Mouse (Mus musculus) intestine, postnatal 0 days (tissue): ENCODE measurements around the gene Slc27a5. TPM values are rescaled to one million over a fixed set of nuclear protein-coding genes. Genes with fewer than 3 reads are reported as not detected.

ENCODE experiments used
- ATAC-seq: fragments of 200-750 bp; cut with Nextera tagmentation; 2 replicates; pipeline ENCODE4 v1.8.0; 2017; ENCODE audit warnings: mild to moderate bottlenecking, moderate TSS enrichment, moderate library complexity
- H3K27ac ChIP-seq: fragments of 300-500 bp; sonication (generic); 2 replicates; pipeline ENCODE4 v1.5.1; 2014; ENCODE audit warnings: mild to moderate bottlenecking, low read depth, low read length, moderate library complexity
- H3K27me3 ChIP-seq: fragments of 300-500 bp; sonication (generic); replicated peaks from 2 replicates; pipeline ENCODE4 v1.6.1; 2014; ENCODE audit warnings: low read length, mixed read lengths; ENCODE audit not compliant: control insufficient read depth, insufficient read depth
- H3K36me3 ChIP-seq: fragments of 300-500 bp; sonication (generic); 2 replicates; pipeline ENCODE4 v1.6.1; 2014; ENCODE audit warnings: mild to moderate bottlenecking, moderate library complexity; ENCODE audit not compliant: control insufficient read depth, insufficient read depth
- H3K4me1 ChIP-seq: fragments of 300-500 bp; sonication (generic); replicated peaks from 2 replicates; pipeline ENCODE4 v1.6.1; 2014; ENCODE audit warnings: antibody characterized with exemption, low read length, mixed read lengths; ENCODE audit not compliant: control insufficient read depth, insufficient read depth
- H3K4me2 ChIP-seq: fragments of 300-500 bp; sonication (generic); replicated peaks from 2 replicates; pipeline ENCODE4 v1.6.1; 2014; ENCODE audit warnings: low read depth, mild to moderate bottlenecking, moderate library complexity
- H3K4me3 ChIP-seq: fragments of 300-500 bp; sonication (generic); 2 replicates; pipeline ENCODE4 v1.5.1; 2014; ENCODE audit warnings: low read depth, low read length
- H3K9ac ChIP-seq: fragments of 300-500 bp; sonication (generic); 2 replicates; pipeline ENCODE4 v1.6.1; 2014; ENCODE audit warnings: mild to moderate bottlenecking, low read depth, low read length
- H3K9me3 ChIP-seq: fragments of 300-500 bp; sonication (generic); 2 replicates; pipeline ENCODE4 v1.6.1; 2016; ENCODE audit warnings: mixed run types; ENCODE audit not compliant: control insufficient read depth
- CTCF ChIP-seq: sonication (generic); IDR thresholded peaks from 2 replicates; pipeline ENCODE4 v1.5.1; 2016; ENCODE audit warnings: low read depth, mild to moderate bottlenecking, control low read depth, antibody characterized with exemption, moderate library complexity
- WGBS: fragments of 180-500 bp; shearing (Covaris S2); extraction: QIAGEN DNeasy Blood & Tissue Kit; methylation state at CpG from one replicate; pipeline ENCODE4 v1.1.7; 2014; 5-methylcytosine and 5-hydroxymethylcytosine counted together
- polyA plus RNA-seq: library from polyadenylated mRNA; unstranded; fragments of >200 nt; fragmentation: Nextera tagmentation; extraction: Ambion mirVana; gene quantifications from 2 replicates; pipeline ENCODE4 v1.2.1, GENCODE M21; 2015

Slc27a5 gene
- polyA plus RNA-seq, 1 experiment from 2014 or later = 0.22 TPM

GRCm38 (mm10) chr7:12966104-12966845, 31.7 kb downstream of the Slc27a5 start:
- peak overlapping the region; percentile 87 for H3K4me2 ChIP-seq
- H3K27ac ChIP-seq = peak overlapping the region; percentile 77
- peak overlapping the region; percentile 69 for H3K9ac ChIP-seq
- no peaks in the 10 kb centered on the region for H3K9me3 ChIP-seq
- peak; percentile 68 for ATAC-seq
- peaks cover 25% of the 10 kb centered on the region for H3K36me3 ChIP-seq
- H3K4me3 ChIP-seq = peak overlapping the region; percentile 68
- under 1% methylated on average over 28 of the region's 29 CpGs for WGBS
- 0 out of 2 replicates have a peak, but pooled peaks cover 5% of the 10 kb centered on the region for H3K4me1 ChIP-seq
- H3K27me3 ChIP-seq = no peaks in the 10 kb centered on the region
- TF ChIP-seq CTCF = no peak

DNA sequence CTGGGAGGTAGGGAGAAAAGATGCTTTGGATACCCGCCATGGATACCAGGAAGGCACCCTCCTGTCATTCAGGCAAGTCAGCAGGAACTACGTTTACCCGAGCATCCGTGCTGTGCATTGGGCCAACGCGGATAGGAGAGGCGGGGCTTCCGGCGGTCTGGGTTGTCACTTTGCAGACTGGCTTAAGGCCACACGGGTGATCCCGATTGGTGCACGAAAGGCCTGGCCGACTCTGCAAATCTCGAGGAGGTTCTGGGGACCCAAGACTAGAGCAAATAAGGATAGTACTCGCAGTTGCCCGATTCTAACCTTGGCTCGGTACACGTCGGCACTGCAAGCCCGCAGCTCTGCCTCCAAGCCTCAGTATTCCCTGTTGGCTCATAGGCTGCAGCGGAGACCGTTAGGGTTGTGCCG, 32.3 kb downstream of the Slc27a5 start, which contains the start of gene Zfp324:
Gene Zfp324 (plus strand): TSS at position 161 of the 414 bp plus-strand sequence.
- Histone ChIP-seq H3K4me2 (peak within 1 kb of the TSS; percentile 87), H3K27me3 (no peaks in the 10 kb centered on the region), H3K4me1 (0 out of 2 replicates have a peak, but pooled peaks cover 5% of the 10 kb centered on the region), H3K36me3 (peaks cover 20% of the 10 kb centered on the region), H3K9me3 (no peaks in the 10 kb centered on the region), H3K27ac (peak within 1 kb of the TSS; percentile 77), H3K4me3 (peak within 1 kb of the TSS; percentile 68), H3K9ac (peak within 1 kb of the TSS; percentile 69)
- TF ChIP-seq CTCF = no peak
- peak; percentile 91 for ATAC-seq
- under 1% methylated on average over 23 of the region's 23 CpGs for WGBS

DNA sequence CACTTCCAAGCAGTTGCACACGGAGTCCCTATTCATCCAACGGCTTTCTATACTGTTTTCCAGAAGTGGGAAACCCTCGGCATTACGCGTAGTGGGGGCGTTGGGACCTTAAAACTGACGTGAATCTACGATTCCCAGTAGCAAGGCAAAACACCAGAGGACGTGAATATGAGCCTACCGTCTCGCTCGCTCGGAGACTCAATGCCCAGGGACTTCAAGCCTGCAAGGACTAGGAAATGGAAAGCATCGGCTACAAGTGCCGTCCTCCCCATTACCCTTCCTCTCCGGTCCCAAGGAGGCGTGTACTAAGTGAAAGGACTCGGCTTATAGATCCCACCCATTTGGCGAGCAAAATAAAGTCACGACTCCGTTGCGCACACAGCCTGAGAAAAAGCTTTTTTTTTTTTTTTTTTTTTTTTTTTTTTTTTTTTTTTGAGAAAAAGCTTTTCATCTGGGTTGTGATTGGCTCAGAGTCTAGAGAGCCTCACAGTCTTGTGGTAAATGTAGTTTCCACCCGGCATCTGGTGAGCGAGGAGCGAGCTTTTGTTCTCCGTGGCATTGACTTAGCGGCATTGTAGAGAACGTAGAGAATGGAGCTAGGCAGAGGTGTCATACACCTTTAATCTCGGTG, 36.4 kb downstream of the Slc27a5 start:
- peak overlapping the region; percentile 50 for H3K4me3 ChIP-seq
- H3K4me2 ChIP-seq = peak overlapping the region; percentile 72
- peak overlapping the region; percentile 60 for H3K9ac ChIP-seq
- no peaks in the 10 kb centered on the region for H3K9me3 ChIP-seq
- ATAC-seq = peak; percentile 42
- 3% methylated on average over 29 of the region's 29 CpGs for WGBS
- H3K27me3 ChIP-seq = no peaks in the 10 kb centered on the region
- TF ChIP-seq CTCF = no peak
- no peaks in the 10 kb centered on the region for H3K36me3 ChIP-seq
- H3K4me1 ChIP-seq = no peaks in the 10 kb centered on the region; the same call in 1 of the 2 replicates
- peak overlapping the region; percentile 81 for H3K27ac ChIP-seq

- Histone ChIP-seq H3K9ac (no peak overlapping the region), H3K4me1 (no peaks in the 10 kb centered on the region; the same call in 1 of the 2 replicates), H3K27me3 (no peaks in the 10 kb centered on the region), H3K9me3 (no peaks in the 10 kb centered on the region), H3K4me3 (no peak overlapping the region), H3K4me2 (no peak overlapping the region; the same call in 1 of the 2 replicates), H3K27ac (peak overlapping the region; percentile 92), H3K36me3 (no peaks in the 10 kb centered on the region)
- ATAC-seq = no peak
- no peak for TF ChIP-seq CTCF
- 25% methylated on average over 4 of the region's 4 CpGs for WGBS
Observed at GRCm38 (mm10) chr7:12959718-12960117, 38.3 kb downstream of the Slc27a5 start.

GRCm38 (mm10) chr7:12958948-12959347, 39.0 kb downstream of the Slc27a5 start:
- no peaks in the 10 kb centered on the region for H3K9me3 ChIP-seq
- ATAC-seq = peak; percentile 88
- H3K4me1 ChIP-seq = no peaks in the 10 kb centered on the region; the same call in 1 of the 2 replicates
- no peak overlapping the region for H3K9ac ChIP-seq
- H3K27ac ChIP-seq = peak overlapping the region; percentile 92
- no peak overlapping the region for H3K4me3 ChIP-seq
- no peak for TF ChIP-seq CTCF
- WGBS = 41% methylated on average over 4 of the region's 4 CpGs
- no peaks in the 10 kb centered on the region for H3K36me3 ChIP-seq
- peak overlapping the region; percentile 37; the same call in 1 of the 2 replicates for H3K4me2 ChIP-seq
- no peaks in the 10 kb centered on the region for H3K27me3 ChIP-seq

- Histone ChIP-seq H3K9ac (no peak overlapping the region), H3K36me3 (no peaks in the 10 kb centered on the region), H3K27ac (no peak overlapping the region), H3K4me2 (no peak overlapping the region), H3K27me3 (no peaks in the 10 kb centered on the region), H3K4me3 (no peak overlapping the region), H3K9me3 (no peaks in the 10 kb centered on the region), H3K4me1 (no peaks in the 10 kb centered on the region; the same call in 1 of the 2 replicates)
- TF ChIP-seq CTCF = no peak
- ATAC-seq = no peak
- whole genome bisulfite sequencing = 73% methylated on average over 5 of the region's 5 CpGs
Observed at GRCm38 (mm10) chr7:12957511-12957910, 40.5 kb downstream of the Slc27a5 start.
